Mouse (Mus musculus): Measurements from ENCODE around the gene Lrrc41.

- TF ChIP-seq CTCF (IDR thresholded peaks at IDR 0.05; ENCODE audit: low read depth, low read length) (peak; percentile 75), TAL1 (conservative IDR thresholded peaks at IDR 0.05; ENCODE audit: low read depth, low read length) (no peak), GATA1 (IDR thresholded peaks at IDR 0.05; ENCODE audit: borderline replicate concordance, low read length) (no peak), POLR2AphosphoS5 (IDR thresholded peaks at IDR 0.05; ENCODE audit: insufficient replicate concordance, low read depth, low read length) (no peak)
Observed at GRCm38 (mm10) chr4:116134990-116135389, 59.9 kb downstream of the Lrrc41 start.
